Mouse (Mus musculus): ENCODE measurements around the gene Fam135a. TPM values are rescaled to one million over a fixed set of nuclear protein-coding genes. Genes with fewer than 3 reads are reported as not detected.

The Fam135a gene
- 3.9 and 6.0 TPM in 2 replicates for polyA plus RNA-seq (2021; fragmentation: Nextera tagmentation)
- long read RNA-seq, experiment 1, partial matches to known transcripts = 7 of 16 reads
- long read RNA-seq, experiment 1, other reads (novel, unspliced or antisense) = 9 of 16 reads
- long read RNA-seq, experiment 2, full-length matches to known transcripts = 9 of 57 reads
- long read RNA-seq, experiment 2, partial matches to known transcripts = 17 of 57 reads
- long read RNA-seq, experiment 2, other reads (novel, unspliced or antisense) = 31 of 57 reads

GRCm38 (mm10) chr1:24099926-24100869, at the start of gene Fam135a:
Fam135a (minus strand) TSS chr1:24100341.

GRCm38 (mm10) chr1:24005070-24005804, 94.9 kb downstream of the Fam135a start, which contains the start of gene Sdhaf4:
Sdhaf4 (minus strand) TSS chr1:24005656.

Other genes with a start within 250 kb of the Fam135a start
- 27.4 and 52.2 TPM in 2 replicates for gene Smap1, start 178.0 kb downstream of the Fam135a start, polyA plus RNA-seq (2021; fragmentation: Nextera tagmentation)
- gene Sdhaf4, start 94.7 kb downstream of the Fam135a start, polyA plus RNA-seq (2021; fragmentation: Nextera tagmentation) = 175 and 196 TPM in 2 replicates
- 0.09 and 0.10 TPM in 2 replicates for gene Col9a1, start 77.3 kb upstream of the Fam135a start, polyA plus RNA-seq (2021; fragmentation: Nextera tagmentation)

Data from layer of hippocampus, adult 6 months (tissue).